Mouse (Mus musculus) heart, embryonic 14.5 days (tissue): Measurements from ENCODE around the gene Mlxipl. TPM values are rescaled to one million over a fixed set of nuclear protein-coding genes. Genes with fewer than 3 reads are reported as not detected.

Experiments used
- ATAC-seq: fragments of 200-750 bp; cut with Nextera tagmentation; 2 replicates; pipeline ENCODE4 v1.8.0; 2017; ENCODE audit warnings: low read depth, moderate TSS enrichment; ENCODE audit not compliant: insufficient number of reproducible peaks, insufficient read depth, low FRiP score
- H3K27ac ChIP-seq, 2 experiments: fragments of 200-500 bp in 1 of 2; fragments of 300-500 bp in 1 of 2; sonication (generic) in 1 of 2; replicated peaks in 1 of 2; 2 replicates each; pipeline ENCODE4 v1.5.1; 2012 to 2014; ENCODE audit warnings: low read depth in 2 of 2, low read length in 2 of 2, control low read depth in 1 of 2, mild to moderate bottlenecking in 1 of 2, mixed read lengths in 1 of 2; ENCODE audit not compliant: control insufficient read depth in 1 of 2, insufficient read depth in 1 of 2
- H3K27me3 ChIP-seq: fragments of 300-500 bp; sonication (generic); 2 replicates; pipeline ENCODE4 v1.6.1; 2014; ENCODE audit warnings: mild to moderate bottlenecking, low read length, control low read depth; ENCODE audit not compliant: control insufficient read depth, insufficient read depth
- H3K36me3 ChIP-seq: fragments of 300-500 bp; sonication (generic); 2 replicates; pipeline ENCODE4 v1.6.1; 2014; ENCODE audit warnings: mild to moderate bottlenecking, control low read depth, low read length, mixed read lengths; ENCODE audit not compliant: control insufficient read depth, insufficient read depth
- H3K4me1 ChIP-seq, 2 experiments: fragments of 200-500 bp in 1 of 2; fragments of 300-500 bp in 1 of 2; sonication (generic) in 1 of 2; 2 replicates each; pipeline ENCODE4 v1.6.1; 2012 to 2014; ENCODE audit warnings: low read length in 2 of 2, control low read depth in 1 of 2, mixed read lengths in 1 of 2; ENCODE audit not compliant: control insufficient read depth in 2 of 2, insufficient read depth in 2 of 2
- H3K4me2 ChIP-seq: fragments of 300-500 bp; sonication (generic); 2 replicates; pipeline ENCODE4 v1.6.1; 2014; ENCODE audit warnings: mild to moderate bottlenecking, low read length
- H3K4me3 ChIP-seq, 2 experiments: fragments of 200-500 bp in 1 of 2; fragments of 300-500 bp in 1 of 2; sonication (generic) in 1 of 2; 2 replicates each; pipeline ENCODE4 v1.5.1; 2012 to 2014; ENCODE audit warnings: low read length in 2 of 2, mild to moderate bottlenecking in 2 of 2, control low read depth in 1 of 2, low read depth in 1 of 2, moderate library complexity in 1 of 2; ENCODE audit not compliant: control insufficient read depth in 1 of 2, insufficient read depth in 1 of 2
- H3K9ac ChIP-seq: fragments of 300-500 bp; sonication (generic); 2 replicates; pipeline ENCODE4 v1.6.1; 2014; ENCODE audit warnings: mild to moderate bottlenecking, low read length
- H3K9me3 ChIP-seq: fragments of 300-500 bp; sonication (generic); 2 replicates; pipeline ENCODE4 v1.6.1; 2016; ENCODE audit warnings: low read length, control low read depth; ENCODE audit not compliant: control insufficient read depth
- WGBS: fragments of 180-500 bp; shearing (Covaris S2); extraction: QIAGEN DNeasy Blood & Tissue Kit; methylation state at CpG from one replicate; pipeline ENCODE4 v1.1.7; 2014; 5-methylcytosine and 5-hydroxymethylcytosine counted together
- polyA plus RNA-seq: library from polyadenylated mRNA; unstranded; fragments of >200 nt; fragmentation: Nextera tagmentation; extraction: Ambion mirVana; gene quantifications from 2 replicates; pipeline ENCODE4 v1.2.1, GENCODE M21; 2014

Mlxipl gene
- polyA plus RNA-seq, 1 experiment from 2014 or later, result 0.34 TPM

GRCm38 (mm10) chr5:135109017-135109416, 19.3 kb downstream of the Mlxipl start:
- H3K36me3 ChIP-seq, result no peaks in the 10 kb centered on the region
- H3K4me2 ChIP-seq, result no peak overlapping the region
- no peak for ATAC-seq
- no peak overlapping the region for H3K9ac ChIP-seq
- H3K4me3 ChIP-seq, result no peak overlapping the region
- H3K27me3 ChIP-seq, result peaks cover 55% of the 10 kb centered on the region
- H3K9me3 ChIP-seq, result no peaks in the 10 kb centered on the region
- peaks cover 8 to 10% of the 10 kb centered on the region in 2 experiments; a peak in 3 of 4 replicates for H3K4me1 ChIP-seq
- WGBS, result 69% methylated on average over 6 of the region's 6 CpGs
- no peak overlapping the region for H3K27ac ChIP-seq

- Histone ChIP-seq H3K9ac (no peak overlapping the region), H3K9me3 (no peaks in the 10 kb centered on the region), H3K36me3 (no peaks in the 10 kb centered on the region), H3K4me3 (no peak overlapping the region), H3K4me1 (peaks cover 8 to 10% of the 10 kb centered on the region in 2 experiments; a peak in 3 of 4 replicates), H3K27me3 (peaks cover 54% of the 10 kb centered on the region), H3K27ac (no peak overlapping the region), H3K4me2 (no peak overlapping the region)
- 83% methylated on average over 3 of the region's 3 CpGs for WGBS
- no peak for ATAC-seq
Measured at GRCm38 (mm10) chr5:135109426-135109825, 19.7 kb downstream of the Mlxipl start.

GRCm38 (mm10) chr5:135109976-135110375, 20.3 kb downstream of the Mlxipl start:
- Histone ChIP-seq H3K9me3 (no peaks in the 10 kb centered on the region), H3K4me3 (no peak overlapping the region), H3K27ac (no peak overlapping the region), H3K4me2 (no peak overlapping the region), H3K27me3 (peaks cover 48% of the 10 kb centered on the region), H3K9ac (no peak overlapping the region), H3K36me3 (no peaks in the 10 kb centered on the region), H3K4me1 (peaks cover 8 to 10% of the 10 kb centered on the region in 2 experiments; a peak in 3 of 4 replicates)
- WGBS, result 64% methylated on average over 6 of the region's 6 CpGs
- no peak for ATAC-seq

- H3K9me3 ChIP-seq, result no peaks in the 10 kb centered on the region
- H3K27me3 ChIP-seq, result peaks cover 14% of the 10 kb centered on the region
- peaks cover 2 to 5% of the 10 kb centered on the region in 2 experiments; a peak in 3 of 4 replicates for H3K4me1 ChIP-seq
- no peaks in the 10 kb centered on the region for H3K36me3 ChIP-seq
- H3K9ac ChIP-seq, result no peak overlapping the region
- H3K27ac ChIP-seq, result no peak overlapping the region
- no peak overlapping the region for H3K4me2 ChIP-seq
- no peak for ATAC-seq
- no peak overlapping the region for H3K4me3 ChIP-seq
- 85% methylated on average over 11 of the region's 12 CpGs for WGBS
Measured at GRCm38 (mm10) chr5:135113782-135114181, 24.1 kb downstream of the Mlxipl start.

GRCm38 (mm10) chr5:135115241-135115640, 25.6 kb downstream of the Mlxipl start:
- Histone ChIP-seq H3K4me3 (no peak overlapping the region), H3K4me2 (no peak overlapping the region), H3K27ac (no peak overlapping the region), H3K9ac (no peak overlapping the region), H3K36me3 (no peaks in the 10 kb centered on the region), H3K27me3 (no peaks in the 10 kb centered on the region; the same call in 1 of the 2 replicates), H3K9me3 (no peaks in the 10 kb centered on the region), H3K4me1 (peaks cover 3 to 6% of the 10 kb centered on the region in 2 experiments; a peak in 3 of 4 replicates)
- WGBS, result 86% methylated on average over 8 of the region's 8 CpGs
- no peak for ATAC-seq

GRCm38 (mm10) chr5:135118589-135119081, 28.9 kb downstream of the Mlxipl start:
- H3K4me1 ChIP-seq, result peaks cover 3 to 6% of the 10 kb centered on the region in 2 experiments; a peak in 3 of 4 replicates
- WGBS, result 5% methylated on average over 6 of the region's 6 CpGs
- no peak overlapping the region for H3K4me3 ChIP-seq
- H3K27me3 ChIP-seq, result peaks cover 14% of the 10 kb centered on the region
- no peaks in the 10 kb centered on the region for H3K9me3 ChIP-seq
- H3K36me3 ChIP-seq, result no peaks in the 10 kb centered on the region
- H3K4me2 ChIP-seq, result no peak overlapping the region
- peak; percentile 42; the same call in 1 of the 2 replicates for ATAC-seq
- no peak overlapping the region for H3K9ac ChIP-seq
- no peak overlapping the region for H3K27ac ChIP-seq

- Histone ChIP-seq H3K36me3 (no peaks in the 10 kb centered on the region), H3K9me3 (no peaks in the 10 kb centered on the region), H3K27ac (no peak overlapping the region), H3K9ac (no peak overlapping the region), H3K4me3 (no peak overlapping the region), H3K4me2 (no peak overlapping the region), H3K4me1 (peaks cover 3 to 6% of the 10 kb centered on the region in 2 experiments; a peak in 3 of 4 replicates), H3K27me3 (peaks cover 15% of the 10 kb centered on the region)
- 58% methylated on average over 4 of the region's 4 CpGs for WGBS
- ATAC-seq, result no peak
Measured at GRCm38 (mm10) chr5:135120753-135121152, 31.1 kb downstream of the Mlxipl start.

- 64% methylated on average over 6 of the region's 6 CpGs for WGBS
- no peaks in the 10 kb centered on the region for H3K36me3 ChIP-seq
- no peak for ATAC-seq
- H3K9me3 ChIP-seq, result 0 out of 2 replicates have a peak, but pooled peaks cover 2% of the 10 kb centered on the region
- no peak overlapping the region for H3K27ac ChIP-seq
- no peak overlapping the region for H3K4me2 ChIP-seq
- no peaks in the 10 kb centered on the region; a peak in 1 of 4 replicates for H3K4me1 ChIP-seq
- peaks cover 16% of the 10 kb centered on the region for H3K27me3 ChIP-seq
- H3K9ac ChIP-seq, result no peak overlapping the region
- no peak overlapping the region for H3K4me3 ChIP-seq
Measured at GRCm38 (mm10) chr5:135126121-135126520, 36.4 kb downstream of the Mlxipl start.
